Mouse (Mus musculus) brain, embryonic 18.5 days (tissue): Measurements from ENCODE around the gene Prkag3.

Source experiments
- DNase-seq: peaks from one replicate; pipeline ENCODE4 v3.0.0-alpha.2; 2012; ENCODE audit warnings: low read depth, low spot score

Prkag3 gene

DNA sequence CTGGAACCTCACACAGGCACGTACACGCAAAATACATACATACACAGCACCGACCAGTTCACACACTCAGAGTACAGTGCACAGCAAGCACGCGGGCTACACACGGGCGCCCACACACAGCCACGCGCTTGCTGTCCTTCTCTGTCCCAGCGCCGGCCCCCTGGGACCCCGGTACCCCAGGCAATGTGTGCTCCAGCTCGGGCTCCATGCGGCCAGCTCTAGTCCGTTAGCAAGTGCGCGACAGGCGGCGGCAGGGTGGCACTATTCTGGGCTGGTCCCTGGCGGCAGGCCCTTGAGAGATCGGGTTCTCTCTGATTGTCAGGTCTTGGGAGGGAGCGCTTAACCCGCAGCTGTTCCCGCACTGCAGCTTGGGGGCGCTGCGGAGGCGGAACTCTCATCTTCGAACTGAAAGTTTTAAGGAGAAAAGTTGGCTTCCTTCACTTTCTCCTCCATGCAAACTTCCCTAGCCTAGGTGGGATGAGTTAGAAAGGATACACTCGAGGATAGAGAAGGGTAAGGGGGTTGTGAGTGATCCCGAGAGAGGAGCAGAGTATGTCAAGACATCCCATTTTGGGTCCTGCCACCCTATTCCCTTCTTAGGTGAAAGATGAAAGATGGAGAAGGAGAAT is at the start of gene Prkag3:
Gene Prkag3 (minus strand): TSS at position 579 of the 629 bp plus-strand sequence.
- no peak for DNase-seq

DNA sequence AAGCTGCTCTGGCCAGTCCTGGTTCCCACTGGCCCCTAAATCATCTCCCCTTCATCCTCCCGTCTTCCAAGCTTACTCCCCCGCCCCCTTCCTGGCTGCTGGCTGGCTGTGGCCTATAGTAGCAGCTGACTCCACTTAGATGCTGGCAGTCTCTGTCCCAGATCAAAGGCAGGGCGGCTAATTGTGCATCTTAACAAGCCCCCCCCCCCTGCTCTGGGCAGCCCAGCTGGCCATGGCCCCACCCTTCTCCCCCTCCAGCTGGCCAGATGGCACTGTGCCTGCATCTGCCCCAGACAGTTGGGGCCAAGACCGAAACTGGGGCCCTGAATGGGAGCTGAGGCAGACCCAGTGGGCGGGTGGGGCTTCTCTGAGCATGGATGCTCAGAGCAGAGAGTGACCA is 48.4 kb upstream of the Prkag3 start:
- DNase-seq = no peak

- DNase-seq = no peak
Observed at GRCm38 (mm10) chr1:74795145-74795529, 46.1 kb upstream of the Prkag3 start.

- no peak for DNase-seq
Observed at GRCm38 (mm10) chr1:74794487-74795144, 45.6 kb upstream of the Prkag3 start.

- no peak for DNase-seq
Observed at GRCm38 (mm10) chr1:74792831-74793660, 44.0 kb upstream of the Prkag3 start.

DNA sequence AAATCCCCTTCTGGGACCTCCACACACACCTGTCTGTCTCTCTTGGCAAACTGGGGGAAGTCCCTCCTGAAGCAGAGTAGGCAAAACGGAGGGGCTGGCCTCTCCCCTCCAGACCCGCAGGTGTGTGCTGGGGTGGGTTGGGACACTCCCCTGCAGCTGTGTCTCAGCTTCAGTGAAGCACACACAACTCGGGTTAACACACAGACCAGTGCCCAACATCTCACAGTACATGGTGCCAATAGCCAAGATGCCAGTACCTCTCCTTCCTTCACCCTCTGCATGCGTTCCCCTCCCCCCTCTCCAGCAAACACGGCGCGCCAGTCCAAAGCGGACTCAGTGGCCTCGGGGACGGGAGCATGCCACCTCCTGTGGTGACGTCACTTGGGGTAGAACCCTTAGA is 42.2 kb upstream of the Prkag3 start, which contains the start of gene Wnt10a:
Gene Wnt10a (plus strand): TSS at position 268 of the 400 bp plus-strand sequence.
- no peak for DNase-seq

DNA sequence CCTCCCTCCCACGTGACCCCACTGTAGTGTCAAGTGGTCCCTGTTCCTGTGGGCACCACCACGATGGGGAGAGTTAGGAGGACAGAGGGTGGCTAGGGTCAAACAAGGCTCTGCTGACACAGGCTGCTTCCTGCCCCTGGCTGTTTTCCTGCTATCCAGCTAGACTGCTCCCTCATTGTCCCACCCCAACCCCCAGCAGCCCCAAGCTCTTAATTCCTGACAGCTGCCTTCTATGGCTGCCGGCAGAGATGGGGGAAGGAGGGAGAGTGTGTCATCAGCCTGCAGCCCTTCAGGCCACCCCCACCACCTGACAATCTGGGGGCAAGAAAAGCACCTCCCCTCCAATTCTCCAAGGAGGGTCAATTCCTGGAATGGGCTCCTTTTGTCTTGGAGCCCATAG is 41.1 kb upstream of the Prkag3 start:
- no peak for DNase-seq

- no peak for DNase-seq
Observed at GRCm38 (mm10) chr1:74788603-74789176, 39.7 kb upstream of the Prkag3 start.

DNA sequence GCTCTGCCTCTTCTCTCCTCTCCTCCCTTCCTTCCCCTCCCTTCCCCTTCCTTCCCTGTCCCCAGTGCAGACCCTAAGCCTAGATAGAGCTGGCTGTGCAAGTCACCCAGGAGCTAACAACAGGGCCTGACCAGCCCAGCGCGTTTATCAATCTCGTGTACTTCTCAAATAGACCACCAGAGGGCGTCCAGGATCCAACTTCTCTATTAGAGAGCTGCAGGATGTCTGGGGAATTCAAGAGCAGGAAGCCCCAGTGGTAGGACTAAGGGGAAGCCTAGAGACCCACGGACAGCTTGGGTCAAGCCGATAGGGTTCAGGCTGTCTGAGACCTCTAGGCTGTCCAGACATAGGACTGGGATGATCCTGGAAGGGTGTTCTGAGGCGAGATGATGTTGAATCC is 38.8 kb upstream of the Prkag3 start:
- DNase-seq = no peak

- no peak for DNase-seq
Observed at GRCm38 (mm10) chr1:74784041-74784759, 35.2 kb upstream of the Prkag3 start.

- no peak for DNase-seq
Observed at GRCm38 (mm10) chr1:74783554-74783953, 34.5 kb upstream of the Prkag3 start.

DNA sequence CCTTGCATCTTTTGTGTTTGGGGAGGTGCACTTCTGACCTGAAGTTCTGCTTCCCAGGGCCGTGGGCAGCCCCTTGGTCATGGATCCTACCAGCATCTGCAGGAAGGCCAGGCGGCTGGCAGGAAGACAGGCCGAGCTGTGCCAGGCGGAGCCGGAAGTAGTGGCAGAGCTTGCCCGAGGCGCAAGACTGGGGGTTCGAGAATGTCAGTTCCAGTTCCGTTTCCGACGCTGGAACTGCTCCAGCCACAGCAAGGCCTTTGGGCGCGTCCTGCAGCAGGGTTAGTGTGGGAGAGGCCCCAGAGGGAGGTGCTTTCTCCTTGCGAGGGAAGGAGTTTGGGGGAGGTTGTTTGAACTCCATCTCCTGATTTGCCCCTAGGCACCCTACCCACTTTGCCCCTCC is 33.0 kb upstream of the Prkag3 start:
- DNase-seq = no peak

GRCm38 (mm10) chr1:74778934-74779486 is 30.0 kb upstream of the Prkag3 start:
- no peak for DNase-seq

- DNase-seq = no peak
Observed at GRCm38 (mm10) chr1:74775816-74776215, 26.8 kb upstream of the Prkag3 start.

- DNase-seq = no peak
Observed at GRCm38 (mm10) chr1:74774062-74774461, 25.0 kb upstream of the Prkag3 start.

DNA sequence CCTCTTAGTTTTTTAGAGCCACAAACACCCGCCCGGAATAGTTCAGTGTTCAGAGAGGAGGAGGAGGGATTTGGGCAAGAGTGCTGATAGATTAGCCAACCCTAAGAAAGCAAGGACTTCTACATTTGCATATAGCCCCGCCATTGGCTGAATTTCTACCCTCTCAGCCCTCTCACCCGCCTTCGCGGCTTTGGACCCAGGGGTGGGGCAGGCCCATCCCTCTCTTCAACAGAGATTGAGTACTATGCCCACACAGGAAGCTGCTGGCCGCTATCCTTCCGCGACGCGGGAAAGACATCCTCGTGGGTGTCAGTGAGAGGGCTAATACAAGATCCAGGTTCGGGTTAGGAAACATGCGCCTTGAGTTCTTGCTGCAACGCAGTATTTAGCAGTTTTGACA is 24.1 kb upstream of the Prkag3 start:
- DNase-seq = no peak

DNA sequence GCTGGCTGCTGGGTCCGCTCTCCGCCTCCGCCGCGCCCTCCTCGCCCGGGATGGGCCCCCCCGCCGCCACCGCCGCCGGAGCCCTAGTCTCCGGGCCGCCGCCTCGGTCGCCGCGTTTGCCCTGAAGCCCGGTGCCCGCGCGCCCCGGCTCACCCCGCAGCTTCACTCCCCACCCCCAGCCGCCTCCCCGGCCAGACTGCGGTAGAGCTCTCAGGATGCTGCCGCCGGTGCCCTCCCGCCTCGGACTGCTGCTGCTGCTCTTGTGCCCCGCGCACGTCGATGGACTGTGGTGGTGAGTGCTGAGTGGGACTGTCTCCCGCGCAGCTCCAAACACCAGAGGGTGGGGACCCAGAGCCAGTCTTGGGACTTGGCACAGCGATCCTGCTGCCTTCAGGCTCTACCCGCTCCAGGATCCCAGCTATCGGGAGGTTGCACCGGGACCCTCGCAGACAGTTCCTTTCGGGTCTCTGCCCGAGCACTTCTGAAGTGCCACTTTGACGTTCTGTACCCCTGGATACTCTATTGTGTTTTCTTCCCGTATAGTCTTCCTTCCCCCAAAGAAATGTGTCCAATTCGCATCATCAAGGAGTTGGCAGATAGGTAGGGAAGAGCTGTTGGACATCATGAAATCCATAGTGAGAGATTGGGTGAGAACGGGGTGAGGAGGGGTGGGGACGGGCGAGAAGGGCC is 23.1 kb upstream of the Prkag3 start:
- no peak for DNase-seq

DNA sequence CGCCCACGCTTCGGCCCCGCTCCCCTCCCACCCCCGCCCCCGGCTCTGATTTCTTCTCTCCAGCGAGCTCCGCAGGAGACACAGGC is 22.7 kb upstream of the Prkag3 start, which contains the start of gene Wnt6:
Gene Wnt6 (plus strand): TSS at position 48 of the 86 bp plus-strand sequence.
- no peak for DNase-seq

GRCm38 (mm10) chr1:74771467-74771844 is 22.4 kb upstream of the Prkag3 start:
- DNase-seq = no peak

- no peak for DNase-seq
Observed at GRCm38 (mm10) chr1:74770727-74771466, 21.9 kb upstream of the Prkag3 start.

DNA sequence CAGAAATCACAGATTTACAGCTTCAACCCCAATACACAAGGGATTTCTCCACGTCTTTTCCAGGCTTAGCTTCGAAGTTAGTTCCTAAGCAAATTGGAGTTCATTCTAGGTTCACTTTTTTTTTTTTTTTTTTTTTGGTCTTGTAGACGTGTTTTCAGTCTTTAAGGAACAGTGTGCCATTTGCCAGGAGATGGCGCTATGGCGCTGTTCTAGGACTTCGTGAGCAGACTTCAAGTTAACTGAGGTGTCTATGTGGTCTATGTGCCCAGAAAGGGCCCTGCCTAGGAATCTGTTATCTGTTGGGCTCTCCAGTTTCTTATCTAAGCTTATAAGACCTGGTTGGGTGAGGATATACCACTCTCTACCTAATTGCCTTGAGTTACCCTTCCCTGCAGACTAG is 14.1 kb upstream of the Prkag3 start:
- no peak for DNase-seq
